Mouse (Mus musculus) lung, adult 2 months (tissue): ENCODE results near the gene Adh4. TPM values are rescaled to one million over a fixed set of nuclear protein-coding genes. Genes with fewer than 3 reads are reported as not detected.
A peak's percentile ranks its signal among the peaks of the same experiment; 100 is the strongest.

ENCODE experiments used
- DNase-seq: peaks from one replicate; pipeline ENCODE4 v3.0.0; 2022
- H3K4me1 ChIP-seq: fragments of 200-500 bp; 2 replicates; pipeline ENCODE4 v1.6.1; 2011; ENCODE audit warnings: low read length; ENCODE audit not compliant: control insufficient read depth, insufficient read depth
- H3K4me3 ChIP-seq: fragments of 200-500 bp; replicated peaks from 2 replicates; pipeline ENCODE3; 2011; ENCODE audit warnings: low read depth, mild to moderate bottlenecking, control low read depth, low read length; ENCODE audit errors: extremely low read depth
- CTCF ChIP-seq: fragments of 200-500 bp; IDR thresholded peaks from 2 replicates; pipeline ENCODE4 v1.5.1; 2011; ENCODE audit warnings: mild to moderate bottlenecking, low read length, control low read depth; ENCODE audit not compliant: insufficient read depth
- POLR2A ChIP-seq: fragments of 200-500 bp; IDR thresholded peaks from 2 replicates; pipeline ENCODE4 v1.6.1; 2011; ENCODE audit warnings: low read depth, mild to moderate bottlenecking, control low read depth, low read length, borderline replicate concordance; ENCODE audit errors: extremely low read depth
- WGBS: fragments of 180-500 bp; shearing (Covaris S2); methylation state at CpG from one replicate; pipeline ENCODE4 v1.1.7; 2018; 5-methylcytosine and 5-hydroxymethylcytosine counted together
- polyA plus RNA-seq: library from polyadenylated mRNA; depleted of rRNA; stranded (reverse); fragments of >200 nt; gene quantifications from 2 replicates; pipeline ENCODE4 v1.2.3, GENCODE M21; 2012

Gene Adh4
- polyA plus RNA-seq, 1 experiment = not detected

DNA sequence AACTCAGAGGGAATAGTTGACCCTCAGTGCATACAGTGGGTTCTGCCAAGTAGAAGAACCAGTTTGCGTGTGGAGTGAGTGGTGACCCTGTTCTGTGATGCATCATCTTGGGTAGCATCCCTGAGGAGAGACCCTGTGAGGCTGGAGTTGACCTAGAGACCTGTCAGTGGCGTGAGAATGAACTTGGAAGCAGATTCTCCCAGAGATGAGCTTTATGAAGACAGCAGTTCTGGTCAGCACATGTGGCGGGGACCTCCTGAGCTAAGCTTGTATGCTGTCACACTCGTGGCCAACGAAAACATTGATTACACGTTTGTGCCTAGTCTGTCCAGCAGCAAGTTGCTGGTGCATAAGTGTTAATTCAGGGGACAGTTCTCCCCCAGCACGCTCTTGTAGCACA lies 9.4 kb upstream of the Adh4 start:
- DNase-seq = no peak
- H3K4me1 ChIP-seq = no peaks in the 10 kb centered on the region
- TF ChIP-seq POLR2A (no peak), CTCF (no peak)
- no peak overlapping the region for H3K4me3 ChIP-seq
- WGBS = 74% methylated on average over 7 of the region's 7 CpGs

DNA sequence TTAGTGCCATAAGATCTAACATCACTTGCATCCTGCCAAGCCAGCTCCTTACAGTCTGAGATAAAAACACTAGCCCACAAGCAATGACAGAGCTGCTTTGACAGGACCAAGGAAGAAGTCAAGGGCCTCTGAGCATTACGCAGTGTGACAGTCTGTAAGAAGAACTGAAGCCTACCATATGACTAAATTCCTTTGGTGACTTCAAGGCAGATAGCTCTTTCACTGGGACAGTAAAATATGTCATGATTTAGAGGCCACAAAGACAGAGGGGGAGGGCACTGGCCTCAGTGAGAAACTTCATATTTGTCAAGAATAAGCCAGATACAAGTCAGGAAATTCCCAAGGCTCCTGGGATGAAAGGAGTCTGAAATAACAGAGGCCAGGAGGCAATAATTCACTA lies 7.3 kb upstream of the Adh4 start:
- no peak overlapping the region for H3K4me3 ChIP-seq
- 91% methylated on average over 1 of the region's 1 CpGs for WGBS
- H3K4me1 ChIP-seq = no peaks in the 10 kb centered on the region
- TF ChIP-seq POLR2A = no peak
- no peak for TF ChIP-seq CTCF
- DNase-seq = no peak

DNA sequence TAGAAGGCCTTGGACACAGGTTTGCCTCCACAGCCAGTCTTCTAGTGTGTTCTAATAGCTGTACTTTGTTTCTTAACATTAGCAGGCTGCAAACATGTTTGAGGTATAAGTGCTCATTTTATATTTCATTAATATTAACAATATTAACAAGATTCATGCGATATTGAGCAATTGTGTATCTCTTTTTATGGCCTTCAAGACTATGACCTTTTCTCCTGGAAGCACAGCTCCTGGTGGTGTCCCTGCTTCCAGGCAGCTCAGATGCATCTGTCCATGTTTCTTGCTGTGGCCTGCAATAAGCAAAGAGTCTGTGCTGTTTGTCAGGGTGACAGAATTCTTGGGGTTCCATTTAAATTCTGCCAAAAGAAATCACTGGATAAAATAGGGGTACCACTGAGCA lies 5.7 kb upstream of the Adh4 start:
- Histone ChIP-seq H3K4me1 (no peaks in the 10 kb centered on the region), H3K4me3 (no peak overlapping the region)
- no peak for DNase-seq
- no peak for TF ChIP-seq CTCF
- TF ChIP-seq POLR2A = no peak
- WGBS = 81% methylated on average over 1 of the region's 1 CpGs

DNA sequence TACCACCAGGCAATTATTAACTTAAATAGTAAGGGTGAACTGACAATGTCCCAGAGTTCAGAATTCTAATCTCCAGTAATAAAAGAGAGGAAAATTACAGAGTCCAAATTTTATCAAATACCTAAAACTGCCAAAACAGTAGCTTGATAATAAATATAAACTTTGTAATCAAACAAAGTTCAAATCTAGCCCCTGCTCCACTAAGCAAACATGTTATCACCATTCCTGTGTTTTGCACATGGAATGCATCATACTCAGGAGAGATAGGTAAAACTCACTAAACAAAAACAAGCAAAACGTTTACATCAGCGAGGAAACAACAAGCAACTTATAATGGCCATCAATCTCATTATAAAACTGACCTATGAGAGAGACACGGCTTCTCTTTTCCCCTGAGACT lies 5.1 kb upstream of the Adh4 start:
- TF ChIP-seq CTCF (no peak), POLR2A (no peak)
- H3K4me3 ChIP-seq = no peak overlapping the region
- DNase-seq = no peak
- 77% methylated on average over 3 of the region's 3 CpGs for WGBS
- no peaks in the 10 kb centered on the region for H3K4me1 ChIP-seq

DNA sequence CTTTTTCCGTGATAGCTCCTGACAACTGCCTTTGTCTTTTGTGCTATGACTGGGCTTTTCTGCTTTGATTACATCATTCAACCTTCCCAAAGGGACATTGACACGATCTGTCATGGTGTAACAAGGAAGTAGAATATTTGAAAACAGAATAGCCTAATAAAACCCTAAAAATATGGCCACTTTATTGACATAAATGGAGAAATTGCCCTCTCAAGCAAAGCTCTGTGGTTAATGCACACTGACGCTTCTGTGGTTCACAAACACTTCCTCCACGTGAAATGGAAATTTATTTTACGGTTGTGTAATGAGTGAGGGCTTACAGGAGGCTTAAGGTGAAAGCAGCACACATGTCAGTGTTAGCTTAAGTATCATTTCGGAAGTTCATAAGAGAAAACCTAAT lies 4.1 kb downstream of the Adh4 start:
- TF ChIP-seq CTCF (no peak), POLR2A (no peak)
- Histone ChIP-seq H3K4me3 (no peak overlapping the region), H3K4me1 (no peaks in the 10 kb centered on the region)
- DNase-seq = no peak
- 65% methylated on average over 6 of the region's 6 CpGs for WGBS

DNA sequence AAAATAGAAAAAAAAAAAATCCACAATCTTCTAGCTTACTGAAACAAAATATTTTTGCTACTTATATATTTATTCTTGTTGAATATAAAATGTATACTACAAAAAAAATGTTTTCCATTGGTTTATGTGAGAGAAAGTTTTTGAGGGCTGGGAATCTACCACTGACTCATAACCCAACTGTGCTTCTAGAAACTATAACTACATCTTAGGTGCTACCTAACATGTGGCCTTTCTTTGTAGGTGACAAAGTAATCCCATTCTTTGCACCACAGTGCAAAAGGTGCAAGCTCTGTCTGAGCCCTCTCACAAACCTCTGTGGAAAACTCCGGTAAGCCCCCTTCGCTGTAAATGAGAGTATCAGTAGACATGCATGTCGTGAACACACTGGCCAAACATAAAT lies 5.1 kb downstream of the Adh4 start:
- no peak overlapping the region for H3K4me3 ChIP-seq
- H3K4me1 ChIP-seq = no peaks in the 10 kb centered on the region
- no peak for TF ChIP-seq CTCF
- TF ChIP-seq POLR2A = no peak
- no peak for DNase-seq
- 92% methylated on average over 3 of the region's 3 CpGs for WGBS

DNA sequence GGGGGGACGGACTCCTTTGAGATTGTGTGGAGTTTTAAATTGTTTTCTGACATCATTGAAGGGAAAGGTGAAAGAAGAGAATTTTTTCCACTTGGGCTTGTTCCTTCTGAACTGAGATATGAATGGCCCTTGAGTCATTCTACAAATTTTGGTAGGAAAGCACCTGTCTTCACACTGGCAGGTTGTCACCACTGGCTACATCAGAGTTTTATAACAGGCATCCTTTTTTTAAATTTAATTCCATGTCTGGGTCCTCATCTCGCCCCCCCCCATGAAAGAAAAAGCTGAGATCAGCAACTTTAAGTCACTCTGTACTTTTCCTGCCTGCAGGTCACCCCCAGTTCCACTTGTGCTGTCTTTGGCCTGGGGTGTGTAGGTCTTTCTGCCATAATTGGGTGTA lies 8.4 kb downstream of the Adh4 start:
- DNase-seq = no peak
- TF ChIP-seq CTCF (no peak), POLR2A (no peak)
- no peak overlapping the region for H3K4me3 ChIP-seq
- no peaks in the 10 kb centered on the region for H3K4me1 ChIP-seq
- WGBS = 63% methylated on average over 2 of the region's 2 CpGs

DNA sequence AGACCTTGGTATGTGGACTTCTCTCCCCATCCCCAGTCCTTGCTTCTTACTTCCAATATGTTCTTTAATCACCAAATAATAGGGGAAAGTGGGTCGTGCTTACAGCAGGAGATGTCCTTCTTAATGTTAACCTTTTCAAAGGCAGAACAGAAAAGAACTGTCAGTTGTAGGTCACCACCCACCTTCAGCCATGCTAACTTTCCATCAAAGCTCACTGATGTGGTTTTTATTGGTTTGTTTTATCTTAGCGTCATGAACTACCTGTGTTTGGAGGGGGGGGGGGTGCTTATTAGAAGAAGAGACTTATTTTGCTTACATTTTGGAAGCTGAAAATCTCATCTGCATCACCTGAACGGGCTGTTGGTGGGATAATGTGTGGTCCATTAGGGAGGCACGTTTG lies 9.0 kb downstream of the Adh4 start:
- whole genome bisulfite sequencing = 68% methylated on average over 4 of the region's 4 CpGs
- Histone ChIP-seq H3K4me3 (no peak overlapping the region), H3K4me1 (no peaks in the 10 kb centered on the region)
- TF ChIP-seq POLR2A (no peak), CTCF (no peak)
- no peak for DNase-seq

DNA sequence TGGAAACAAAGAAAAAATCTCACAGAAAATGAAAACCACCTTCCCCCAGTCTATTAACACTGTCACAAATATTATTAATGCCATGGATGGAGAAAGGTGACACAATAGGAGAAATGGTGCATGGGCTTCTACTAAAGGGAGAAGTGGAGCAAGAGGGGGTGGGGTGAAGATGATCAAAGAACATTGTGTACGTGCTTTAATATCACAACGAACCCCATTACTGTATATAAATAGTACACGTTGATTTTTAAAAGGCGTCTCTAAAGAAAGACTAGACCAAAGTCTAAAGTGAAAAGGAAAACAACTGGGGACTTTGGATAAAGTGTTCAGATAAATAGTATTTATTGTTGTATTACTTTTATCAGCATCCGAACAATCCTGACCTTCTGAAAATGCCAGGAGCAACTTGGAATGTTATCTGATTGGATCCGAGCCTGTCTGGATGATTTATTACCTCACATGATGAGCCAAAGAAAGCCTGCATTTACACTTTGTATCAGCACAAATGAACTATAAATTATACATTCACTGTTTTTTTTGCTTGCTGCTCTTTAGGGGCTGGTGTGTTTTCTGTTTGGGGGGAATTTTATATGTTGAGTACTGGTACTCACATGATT lies 15.2 kb downstream of the Adh4 start:
- DNase-seq = no peak
- no peak overlapping the region for H3K4me3 ChIP-seq
- no peak for TF ChIP-seq POLR2A
- TF ChIP-seq CTCF = no peak
- no peaks in the 10 kb centered on the region for H3K4me1 ChIP-seq
- 40% methylated on average over 6 of the region's 6 CpGs for WGBS

DNA sequence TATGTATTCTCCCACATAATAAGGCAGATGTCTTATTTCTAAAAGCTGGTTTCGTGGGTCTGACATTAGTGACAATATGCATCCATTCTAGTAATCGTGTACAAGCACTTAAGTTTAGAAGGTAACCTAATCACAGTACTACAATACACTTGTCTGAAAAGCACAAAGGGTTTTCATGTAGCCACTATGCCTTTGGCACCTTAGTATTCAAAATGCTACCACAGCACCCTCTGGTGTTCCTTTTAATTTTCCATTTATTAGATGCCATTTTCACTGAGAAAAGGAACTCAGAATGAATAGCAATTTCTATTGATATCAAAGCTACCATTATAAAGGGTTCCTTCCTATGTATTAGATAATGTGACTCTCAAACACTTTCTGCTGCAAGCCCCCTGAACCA lies 16.6 kb downstream of the Adh4 start:
- WGBS = 62% methylated on average over 2 of the region's 2 CpGs
- DNase-seq = no peak
- no peak for TF ChIP-seq POLR2A
- TF ChIP-seq CTCF = peak; percentile 14; the same call in 1 of the 2 replicates
- H3K4me1 ChIP-seq = no peaks in the 10 kb centered on the region
- no peak overlapping the region for H3K4me3 ChIP-seq

DNA sequence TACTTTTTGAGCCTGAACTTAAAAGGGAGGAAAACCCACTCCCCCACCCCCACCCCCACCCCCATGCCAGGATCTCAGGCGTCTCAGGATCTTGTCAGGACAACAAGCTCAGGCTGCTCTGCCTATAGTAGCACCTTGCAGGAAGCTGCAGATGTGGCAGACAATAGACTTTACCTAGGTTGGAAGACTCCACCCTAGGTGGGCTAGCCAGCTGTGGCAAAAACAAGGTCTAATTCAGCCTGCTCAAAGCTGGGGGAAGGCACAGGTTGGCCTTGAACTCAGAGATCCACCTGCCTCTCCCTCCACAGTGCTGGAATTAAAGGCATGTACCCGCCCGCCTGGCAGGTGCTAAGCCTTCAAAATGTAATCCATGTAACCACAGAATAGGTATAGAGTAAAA lies 23.4 kb downstream of the Adh4 start:
- DNase-seq = no peak
- Histone ChIP-seq H3K4me1 (no peaks in the 10 kb centered on the region), H3K4me3 (no peak overlapping the region)
- 78% methylated on average over 3 of the region's 3 CpGs for WGBS
- TF ChIP-seq CTCF (no peak), POLR2A (no peak)
